Mouse (Mus musculus) induced T-regulatory cell, adult 2 months (primary cell): ENCODE data around the gene Gm13723.

Source experiments
- DNase-seq: peaks from one replicate; pipeline ENCODE4 v3.0.0-alpha.2; 2012; ENCODE audit warnings: low read depth

The Gm13723 gene

DNA sequence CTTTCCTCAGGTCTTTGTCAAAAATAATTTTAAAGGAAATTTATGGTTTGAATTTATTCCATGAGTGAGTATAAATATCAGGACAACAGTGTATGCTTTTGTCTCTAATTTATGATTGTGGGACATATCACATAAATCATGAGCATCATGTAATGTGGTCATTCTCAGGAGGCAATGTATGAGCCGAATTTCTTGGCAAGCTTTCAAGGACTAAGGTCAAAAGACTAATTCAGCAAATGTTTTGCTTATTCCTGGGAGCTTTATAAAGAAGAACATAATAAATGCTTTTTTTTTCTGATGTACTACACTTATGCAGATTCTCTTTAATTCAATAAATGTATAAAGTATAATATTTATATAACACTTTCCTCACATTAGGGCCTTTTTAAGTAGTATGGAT lies at the start of gene Gm13723:
Gene Gm13723, minus strand, starts transcription at position 101 of the 400 bp plus-strand sequence.
- no peak for DNase-seq

- DNase-seq: no peak
Measured at GRCm38 (mm10) chr2:86905647-86906046, 31.0 kb upstream of the Gm13723 start.

DNA sequence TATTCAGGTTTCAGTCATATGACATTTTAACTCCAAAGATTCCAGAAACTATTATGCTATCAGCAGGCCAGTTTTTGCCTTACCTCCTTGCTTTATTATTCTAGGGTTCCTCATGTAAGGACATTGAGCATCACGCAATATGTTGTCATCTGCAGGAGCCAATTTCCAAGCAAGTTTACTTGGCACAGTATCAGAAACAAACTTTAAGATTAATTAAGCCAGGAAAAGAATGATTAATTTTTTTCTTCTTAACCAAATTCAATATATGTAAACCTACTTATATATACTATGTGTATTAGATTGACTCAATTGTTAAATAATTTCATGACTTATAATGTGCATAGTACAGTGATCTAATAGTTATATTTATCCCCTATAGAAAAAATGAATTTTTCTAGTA lies 17.5 kb upstream of the Gm13723 start, which contains the start of gene Olfr1097:
Gene Olfr1097, minus strand, starts transcription at position 101 of the 400 bp plus-strand sequence.
- DNase-seq: no peak

DNA sequence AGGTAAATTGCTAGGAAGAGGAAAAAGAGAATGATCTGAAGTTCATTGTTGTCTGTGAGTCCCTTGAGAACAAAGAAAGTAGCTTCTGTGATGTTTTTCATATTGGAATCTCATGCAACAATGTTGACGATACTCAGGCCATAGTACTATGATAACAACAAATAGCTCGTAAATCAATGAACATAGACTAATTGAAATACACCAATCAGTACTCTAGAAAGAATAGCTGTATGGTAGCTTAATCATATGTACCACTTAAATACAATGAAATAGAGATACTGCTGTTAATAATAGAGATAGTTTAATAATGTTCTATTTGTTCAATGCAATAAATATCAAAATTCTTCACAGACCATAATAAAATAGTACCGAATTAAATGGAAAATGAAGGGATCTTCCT lies 23.0 kb downstream of the Gm13723 start, which contains the start of gene Olfr1095:
Gene Olfr1095, minus strand, starts transcription at position 101 of the 400 bp plus-strand sequence.
- no peak for DNase-seq

DNA sequence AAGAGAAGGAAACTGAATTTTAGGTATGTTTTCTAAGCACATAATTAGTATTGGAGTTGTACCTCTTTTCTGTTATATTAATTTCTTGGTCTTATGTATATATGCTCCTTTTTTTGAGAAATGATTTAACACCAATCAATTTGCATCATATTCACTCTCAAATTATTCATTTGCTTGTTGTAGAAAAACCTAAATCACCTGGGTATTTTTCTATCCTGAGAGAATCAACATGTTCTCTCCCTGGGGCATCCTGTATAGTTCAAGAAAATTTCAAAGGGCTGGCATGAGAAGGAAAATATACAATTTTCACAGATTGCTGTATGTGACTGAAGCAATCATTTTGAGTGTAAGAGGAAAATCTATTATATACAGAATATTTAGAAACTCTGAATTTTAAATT lies 50.2 kb downstream of the Gm13723 start, which contains the start of gene Olfr1094:
Gene Olfr1094, plus strand, starts transcription at position 301 of the 400 bp plus-strand sequence.
- DNase-seq: no peak
